Mouse (Mus musculus): Measurements from ENCODE around the gene Bri3bp.
A peak's percentile ranks its signal among the peaks of the same experiment; 100 is the strongest.

Bri3bp gene

GRCm38 (mm10) chr5:125456100-125456499 is 14.7 kb downstream of the Bri3bp start:
- no peak for DNase-seq

DNA sequence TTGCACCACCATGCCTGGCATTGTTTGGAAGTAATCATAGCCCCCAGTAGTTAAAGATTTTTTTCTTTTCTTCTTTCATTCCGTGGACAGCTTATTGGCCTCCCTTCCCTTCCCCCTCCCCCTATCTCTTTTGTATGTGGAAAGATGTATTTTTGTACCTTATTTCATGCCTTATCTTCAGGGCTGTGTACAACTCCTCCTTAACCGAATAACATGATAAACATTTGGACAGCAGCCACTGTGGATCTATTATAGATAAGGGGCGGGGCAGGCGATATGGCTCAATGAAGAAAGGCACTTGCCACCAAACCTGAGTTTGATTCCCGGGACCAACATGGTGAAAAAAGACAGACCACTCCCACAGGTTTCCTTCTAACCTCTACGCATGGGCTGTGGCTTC is 16.2 kb downstream of the Bri3bp start:
- no peak for DNase-seq

- no peak for DNase-seq
These were observed 19.2 kb downstream of the Bri3bp start for GRCm38 (mm10) chr5:125460574-125460973.

GRCm38 (mm10) chr5:125461868-125462445 is 20.6 kb downstream of the Bri3bp start:
- DNase-seq = peak; percentile 49 to 52

DNA sequence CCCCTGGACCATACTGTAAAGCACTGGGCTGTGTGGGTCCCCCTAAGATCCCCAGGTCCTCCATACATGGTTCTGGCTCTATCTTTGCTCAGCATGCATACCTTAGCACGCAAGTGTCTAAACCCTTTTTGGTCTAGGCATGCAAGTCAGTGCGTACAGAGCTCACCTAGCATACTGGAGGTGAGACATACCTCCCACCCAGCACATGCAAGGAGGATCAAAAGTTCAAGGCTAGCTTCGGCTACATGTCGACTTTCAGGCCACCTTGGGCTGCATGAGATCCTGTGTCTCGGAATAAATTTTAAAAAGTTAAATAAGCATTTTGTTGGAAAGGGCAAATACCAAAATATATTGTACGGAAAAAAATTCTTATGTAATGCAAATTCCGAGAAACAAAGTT is 23.8 kb downstream of the Bri3bp start:
- DNase-seq = no peak

DNA sequence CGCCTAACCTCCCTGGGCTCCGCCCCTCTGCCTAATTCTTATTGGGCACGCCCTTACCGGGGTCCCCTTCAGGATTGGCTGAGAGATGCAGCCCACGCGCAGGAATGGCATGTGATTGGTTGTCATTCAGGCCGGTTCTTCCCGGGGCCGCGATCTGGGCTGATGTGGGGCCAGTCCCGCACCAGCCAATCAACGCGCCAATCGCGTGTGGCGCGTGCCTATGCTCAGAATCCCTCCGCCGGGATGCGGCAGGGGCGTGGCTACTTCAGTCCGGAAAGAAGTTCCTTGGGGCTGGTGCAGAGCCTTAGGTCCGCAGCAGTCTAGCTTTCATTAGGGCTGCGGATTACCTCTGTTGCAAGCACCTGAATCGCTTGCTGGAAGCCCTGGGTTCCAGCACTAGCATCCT is 24.3 kb downstream of the Bri3bp start:
- DNase-seq = peak; percentile 93 to 95

GRCm38 (mm10) chr5:125466483-125466882 is 25.1 kb downstream of the Bri3bp start:
- DNase-seq = no peak

- no peak for DNase-seq
These were observed 25.9 kb downstream of the Bri3bp start for GRCm38 (mm10) chr5:125467261-125467660.

DNA sequence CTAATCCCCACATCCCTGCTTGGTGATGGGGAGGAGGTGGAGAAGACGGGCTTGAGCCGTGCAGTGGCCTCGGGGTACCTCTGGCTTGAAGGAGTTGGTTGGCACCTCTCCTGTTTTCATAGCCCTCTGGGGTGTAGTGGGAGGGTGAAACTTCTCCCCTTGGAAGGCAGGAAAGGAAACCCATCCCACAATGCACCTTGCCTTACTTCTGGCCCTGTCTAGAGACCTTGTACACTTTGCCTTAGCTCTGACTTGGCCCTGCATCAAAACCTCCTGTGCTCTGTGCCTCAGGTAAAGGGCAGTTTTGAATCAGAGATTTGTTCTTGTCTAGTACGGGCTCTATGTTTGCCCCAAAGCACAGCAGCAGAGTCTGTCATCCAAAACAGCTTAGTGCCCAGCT is 29.3 kb downstream of the Bri3bp start:
- DNase-seq = no peak

DNA sequence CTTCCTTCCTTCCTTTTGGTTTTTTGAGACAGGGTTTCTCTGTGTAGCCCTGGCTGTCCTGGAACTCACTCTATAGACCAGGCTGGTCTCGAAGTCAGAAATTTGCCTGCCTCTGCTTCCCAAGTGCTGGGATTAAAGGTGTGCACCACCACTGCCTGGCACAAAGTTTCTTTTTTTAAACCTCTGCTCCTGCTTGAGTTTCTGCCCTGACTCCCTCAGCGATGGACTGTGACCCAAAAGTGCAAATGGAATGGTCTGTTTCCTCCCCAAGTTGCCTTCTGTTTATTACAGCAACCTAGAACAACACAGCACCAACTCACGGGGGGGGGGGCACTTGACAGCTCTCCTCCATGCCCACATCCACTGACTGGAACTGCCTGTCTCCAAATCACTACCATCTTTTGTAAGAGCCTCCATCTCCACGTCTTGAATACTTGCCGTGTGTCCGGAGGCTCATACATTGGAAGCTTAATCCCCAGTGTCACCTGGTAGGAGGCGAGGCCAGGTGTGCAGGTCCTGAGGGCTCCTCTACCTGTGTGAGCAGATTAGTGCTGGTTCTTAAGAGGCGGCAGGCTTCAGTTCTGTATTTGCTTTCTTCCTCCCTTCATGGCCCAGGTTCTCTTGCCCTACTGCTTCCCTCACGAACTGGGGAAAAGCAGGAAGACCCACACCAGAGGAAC is 31.6 kb downstream of the Bri3bp start:
- no peak for DNase-seq

DNA sequence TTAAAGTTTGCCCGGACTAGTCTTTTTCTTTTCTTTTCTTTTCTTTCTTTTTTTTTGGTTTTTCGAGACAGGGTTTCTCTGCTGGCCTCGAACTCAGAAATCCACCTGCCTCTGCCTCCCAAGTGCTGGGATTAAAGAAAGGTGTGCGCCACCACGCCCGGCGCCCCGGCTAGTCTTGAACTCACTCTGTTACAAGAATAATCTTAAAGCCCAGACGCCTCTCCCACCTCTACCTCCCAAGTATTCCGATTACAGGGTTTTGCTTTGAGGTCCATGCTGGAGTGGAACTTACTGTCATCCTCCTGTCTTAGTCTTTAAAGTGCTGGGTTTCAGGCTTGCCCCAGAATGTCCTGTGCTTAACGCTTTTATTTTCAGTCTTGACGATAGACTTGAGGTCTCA is 33.7 kb downstream of the Bri3bp start:
- no peak for DNase-seq

DNA sequence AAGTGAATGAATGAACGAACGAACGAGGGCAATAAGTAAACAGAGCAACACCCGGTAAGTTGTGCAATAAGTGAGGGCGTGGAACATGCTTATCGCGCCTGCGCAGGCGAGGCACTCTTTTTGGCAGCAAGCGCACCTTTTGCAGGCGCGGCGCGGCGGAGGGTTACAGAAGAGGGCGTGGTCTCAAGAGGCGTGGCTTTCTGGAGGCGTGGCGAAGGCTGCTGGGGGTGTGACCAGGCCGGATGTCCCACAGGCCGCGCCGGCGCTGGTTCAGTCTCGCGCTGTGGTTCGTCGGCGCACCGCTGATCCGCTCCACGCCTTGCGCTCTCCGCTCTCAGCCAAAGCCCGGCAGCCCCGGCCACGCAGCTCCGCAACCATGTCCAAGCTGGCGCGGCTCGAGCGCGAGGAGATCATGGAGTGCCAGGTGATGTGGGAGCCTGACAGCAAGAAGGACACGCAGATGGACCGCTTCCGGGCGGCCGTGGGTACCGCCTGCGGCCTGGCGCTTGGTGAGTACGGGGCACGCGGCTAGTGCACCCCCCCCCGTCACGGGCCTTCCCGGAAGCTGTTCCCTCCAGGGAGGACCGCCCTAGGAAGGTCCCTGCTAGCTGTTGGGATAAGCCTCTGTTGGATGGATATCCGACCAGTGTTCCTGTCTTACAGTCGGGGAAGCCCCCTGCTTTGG is 34.4 kb downstream of the Bri3bp start, which contains the start of gene Aacs:
Aacs (plus strand) TSS at position 214 of the 685 bp plus-strand sequence.
- peak; percentile 99 for DNase-seq

- DNase-seq = no peak
These were observed 34.9 kb downstream of the Bri3bp start for GRCm38 (mm10) chr5:125476286-125476625.

GRCm38 (mm10) chr5:125476799-125477198 is 35.4 kb downstream of the Bri3bp start:
- no peak for DNase-seq

- no peak for DNase-seq
These were observed 36.2 kb downstream of the Bri3bp start for GRCm38 (mm10) chr5:125477533-125477932.

DNA sequence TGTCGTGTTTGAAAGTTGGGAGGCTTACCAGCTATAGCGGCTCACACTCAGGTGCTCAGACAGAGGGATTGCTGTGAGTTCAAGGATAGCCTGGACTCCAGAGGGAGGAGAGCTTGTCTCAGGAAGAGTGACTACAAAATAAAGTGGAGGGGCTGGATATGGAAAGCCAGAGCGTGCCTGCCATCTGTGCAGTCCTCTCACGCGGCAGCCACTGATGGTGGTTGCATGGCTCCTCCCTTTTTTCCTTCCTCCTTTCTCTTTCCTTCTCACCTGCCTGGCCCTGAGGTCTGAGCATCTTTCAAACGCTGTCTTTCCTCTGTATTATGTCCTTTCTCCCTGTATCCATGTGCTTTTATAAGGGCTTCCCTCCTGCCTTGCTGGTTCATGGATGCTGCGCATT is 36.7 kb downstream of the Bri3bp start:
- no peak for DNase-seq

- no peak for DNase-seq
These were observed 38.0 kb downstream of the Bri3bp start for GRCm38 (mm10) chr5:125479376-125479775.

DNA sequence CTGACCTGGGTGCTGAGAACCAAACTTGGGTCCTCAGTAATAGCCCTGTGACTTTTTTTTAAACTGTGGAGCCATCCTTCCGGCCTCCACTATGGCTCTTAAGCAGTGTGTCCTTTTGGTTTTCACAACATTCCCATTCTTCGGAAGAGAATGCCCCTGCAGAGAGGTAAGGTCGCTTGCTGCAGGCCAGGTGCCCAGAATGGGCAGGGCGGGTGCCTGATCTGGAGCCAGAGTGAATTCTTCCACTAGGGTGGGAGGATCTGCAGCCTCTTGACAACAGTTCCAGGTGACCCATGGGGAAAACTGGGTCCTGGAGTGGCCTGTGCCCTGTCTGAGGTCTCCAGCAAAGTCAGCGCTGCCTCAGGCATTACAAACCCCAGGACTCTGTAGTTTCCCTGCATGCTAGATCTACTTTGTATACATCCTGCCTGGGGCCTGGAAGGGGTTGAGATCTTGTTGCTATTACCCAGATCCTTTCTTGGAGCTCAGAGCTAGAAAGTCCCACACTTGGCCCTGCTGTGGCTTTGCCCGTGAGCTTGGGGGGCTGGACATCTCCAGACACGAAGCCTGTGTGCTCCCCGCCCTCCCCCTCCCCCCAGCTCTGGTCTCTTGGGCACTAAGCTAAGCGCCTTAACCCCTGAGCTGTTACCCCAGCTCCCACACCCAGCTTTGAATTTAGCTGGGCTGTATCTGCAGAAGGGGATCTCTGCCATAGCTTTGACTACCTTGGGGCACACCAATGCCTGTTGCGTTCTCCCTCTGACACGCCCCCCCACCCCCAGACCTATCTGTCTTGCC is 39.3 kb downstream of the Bri3bp start:
- no peak for DNase-seq

GRCm38 (mm10) chr5:125482474-125482873 is 41.1 kb downstream of the Bri3bp start:
- no peak for DNase-seq

DNA sequence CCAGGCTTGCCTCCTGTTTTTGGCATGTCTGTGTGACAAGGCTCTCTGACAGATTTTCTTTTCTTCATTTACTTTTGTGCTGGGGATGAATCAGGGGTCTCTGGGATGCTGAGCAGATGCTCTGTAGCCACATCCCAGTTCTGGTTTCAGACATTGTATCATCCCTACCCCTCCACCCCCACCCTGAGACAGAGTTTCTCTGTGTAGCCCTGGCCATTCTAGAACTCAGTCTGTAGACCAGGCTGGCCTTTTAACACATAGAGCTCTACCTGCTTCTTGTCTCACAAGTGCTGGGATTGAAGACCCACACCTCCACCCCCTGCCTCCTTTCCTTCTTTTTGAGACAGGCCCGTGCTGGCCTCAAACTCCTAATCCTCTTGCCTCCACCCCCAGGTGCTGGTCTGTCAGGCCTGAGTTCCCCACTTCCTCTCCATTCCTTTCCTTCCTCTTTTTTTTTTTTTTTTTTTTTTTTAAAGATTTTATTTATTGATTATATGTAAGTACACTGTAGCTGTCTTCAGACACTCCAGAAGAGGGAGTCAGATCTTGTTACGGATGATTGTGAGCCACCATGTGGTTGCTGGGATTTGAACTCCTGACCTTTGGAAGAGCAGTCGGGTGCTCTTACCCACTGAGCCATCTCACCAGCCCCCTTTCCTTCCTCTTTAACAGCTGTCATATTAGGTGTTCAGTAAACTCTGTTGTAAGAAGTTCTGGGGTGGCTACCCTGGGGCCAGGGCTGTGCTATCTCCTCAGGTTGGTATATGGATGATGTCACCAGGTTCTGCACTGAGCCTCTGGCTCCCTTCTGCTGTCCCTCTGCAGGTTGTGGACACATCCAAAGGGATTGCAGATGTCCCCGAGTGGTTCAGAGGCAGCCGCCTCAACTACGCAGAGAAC is 42.6 kb downstream of the Bri3bp start:
- peak; percentile 38 to 44 for DNase-seq

GRCm38 (mm10) chr5:125485031-125485778 is 43.8 kb downstream of the Bri3bp start:
- DNase-seq = peak; percentile 19 to 20

DNA sequence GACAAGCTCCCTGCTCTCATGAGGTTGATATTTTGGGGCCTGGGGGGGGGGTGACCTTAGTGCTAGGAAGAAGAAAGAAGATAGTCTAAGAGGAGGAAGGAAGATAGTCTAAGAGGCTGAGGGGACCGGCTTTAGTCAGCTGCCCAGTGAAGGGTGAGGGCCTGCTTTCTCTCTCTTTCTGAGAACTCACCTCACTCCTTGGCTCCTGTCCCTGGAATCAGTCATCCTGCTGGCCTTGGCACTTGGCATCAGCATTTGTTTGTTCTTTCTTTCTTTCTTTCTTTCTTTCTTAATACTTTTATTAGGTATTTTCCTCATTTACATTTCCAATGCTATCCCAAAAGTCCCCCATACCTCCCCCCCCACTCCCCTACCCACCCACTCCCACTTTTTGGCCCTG is 44.7 kb downstream of the Bri3bp start:
- no peak for DNase-seq
